Mouse (Mus musculus) lung, postnatal 0 days (tissue): ENCODE results near the gene Mvb12b. TPM values are rescaled to one million over a fixed set of nuclear protein-coding genes. Genes with fewer than 3 reads are reported as not detected.

Source experiments
- ATAC-seq: fragments of 200-750 bp; cut with Nextera tagmentation; 2 replicates; pipeline ENCODE4 v1.8.0; 2017; ENCODE audit warnings: moderate library complexity
- DNase-seq: peaks from one replicate; pipeline ENCODE4 v3.0.0-alpha.2; 2016; ENCODE audit warnings: low spot score
- H3K27ac ChIP-seq: fragments of 300-500 bp; sonication (generic); 2 replicates; pipeline ENCODE4 v1.5.1; 2014; ENCODE audit warnings: antibody characterized with exemption, mild to moderate bottlenecking, low read length, mixed read lengths
- H3K27me3 ChIP-seq: fragments of 300-500 bp; sonication (generic); replicated peaks from 2 replicates; pipeline ENCODE4 v1.6.1; 2014; ENCODE audit warnings: low read length, mixed read lengths; ENCODE audit not compliant: insufficient read depth
- H3K36me3 ChIP-seq: fragments of 300-500 bp; sonication (generic); 2 replicates; pipeline ENCODE4 v1.6.1; 2014; ENCODE audit warnings: low read length, mixed read lengths; ENCODE audit not compliant: insufficient read depth
- H3K4me1 ChIP-seq: fragments of 300-500 bp; sonication (generic); 2 replicates; pipeline ENCODE4 v1.6.1; 2014; ENCODE audit warnings: antibody characterized with exemption, low read depth, low read length, mixed read lengths; ENCODE audit not compliant: insufficient read depth
- H3K4me2 ChIP-seq: fragments of 300-500 bp; sonication (generic); replicated peaks from 2 replicates; pipeline ENCODE4 v1.6.1; 2014; ENCODE audit warnings: low read depth, mild to moderate bottlenecking, low read length, moderate library complexity, mixed read lengths
- H3K4me3 ChIP-seq: fragments of 300-500 bp; sonication (generic); 2 replicates; pipeline ENCODE4 v1.5.1; 2014; ENCODE audit warnings: low read depth, low read length
- H3K9ac ChIP-seq: fragments of 300-500 bp; sonication (generic); replicated peaks from 2 replicates; pipeline ENCODE4 v1.6.1; 2014; ENCODE audit warnings: low read depth, mild to moderate bottlenecking
- H3K9me3 ChIP-seq: fragments of 300-500 bp; sonication (generic); 2 replicates; pipeline ENCODE4 v1.6.1; 2016; ENCODE audit warnings: low read length, mixed read lengths
- CTCF ChIP-seq: IDR thresholded peaks from 2 replicates; pipeline ENCODE4 v1.5.1; 2016; ENCODE audit warnings: antibody characterized with exemption, mild to moderate bottlenecking
- EP300 ChIP-seq: IDR thresholded peaks from 2 replicates; pipeline ENCODE4 v1.6.1; 2016; ENCODE audit warnings: antibody characterized with exemption, mild to moderate bottlenecking, control low read depth
- WGBS: fragments of 180-500 bp; shearing (Covaris S2); extraction: QIAGEN DNeasy Blood & Tissue Kit; methylation state at CpG from one replicate; pipeline ENCODE4 v1.1.7; 2014; 5-methylcytosine and 5-hydroxymethylcytosine counted together
- polyA plus RNA-seq: library from polyadenylated mRNA; unstranded; fragments of >200 nt; fragmentation: Nextera tagmentation; extraction: Ambion mirVana; gene quantifications from 2 replicates; pipeline ENCODE4 v1.2.1, GENCODE M21; 2015

Gene Mvb12b
- polyA plus RNA-seq, 1 experiment from 2014 or later: 21.3 TPM

DNA sequence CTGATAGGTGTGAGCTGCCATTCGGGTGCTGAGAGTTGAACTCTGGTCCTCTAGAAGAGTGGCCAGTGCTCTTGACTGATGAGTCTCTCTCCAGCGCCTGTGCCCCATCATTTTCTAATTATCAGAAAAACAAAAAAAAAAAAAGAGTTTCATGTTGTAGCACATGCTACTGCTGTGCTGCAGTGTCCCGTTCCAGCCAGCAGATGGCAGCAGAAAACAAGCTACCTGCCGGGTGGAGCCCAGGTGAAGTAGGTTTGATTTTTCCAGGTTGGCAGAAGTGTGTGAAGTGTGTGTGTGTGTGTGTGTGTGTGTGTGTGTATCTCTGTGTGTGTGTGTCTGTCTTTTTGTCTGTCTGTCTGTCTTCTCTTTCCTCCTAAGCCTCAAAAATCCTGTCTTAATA lies 205.5 kb downstream of the Mvb12b start:
- DNase-seq: peak; percentile 48
- no peak for ATAC-seq
- 8% methylated on average over 4 of the region's 4 CpGs for WGBS

More for the DNA sequence above, 205.5 kb downstream of the Mvb12b start:
- Histone ChIP-seq H3K9ac (no peak overlapping the region), H3K27me3 (no peaks in the 10 kb centered on the region), H3K4me2 (no peak overlapping the region), H3K9me3 (no peaks in the 10 kb centered on the region), H3K4me3 (no peak overlapping the region), H3K27ac (no peak overlapping the region), H3K4me1 (no peaks in the 10 kb centered on the region), H3K36me3 (no peaks in the 10 kb centered on the region)
- no peak for TF ChIP-seq EP300
- peak; percentile 93 for TF ChIP-seq CTCF

Other genes starting within 250 kb of the Mvb12b start
- gene Lmx1b, start 247.4 kb downstream of the Mvb12b start, polyA plus RNA-seq: not detected in 2 replicates